Mouse (Mus musculus) regulatory T cell (primary cell): ENCODE data around the gene Avpi1.
"Not testable (repeated sequence)": the region's sequence is repeated elsewhere in the genome, so short reads cannot be mapped to it uniquely, and the experiment has no call there.

Experiments
- in situ Hi-C: fragments of 300-600 bp; cut with MboI, MseI; formaldehyde crosslinking; loops from one replicate; pipeline ENCODE4 v1.15.1; 2025; ENCODE audit warnings: high pct_unique_total_duplicates

Avpi1 gene

DNA sequence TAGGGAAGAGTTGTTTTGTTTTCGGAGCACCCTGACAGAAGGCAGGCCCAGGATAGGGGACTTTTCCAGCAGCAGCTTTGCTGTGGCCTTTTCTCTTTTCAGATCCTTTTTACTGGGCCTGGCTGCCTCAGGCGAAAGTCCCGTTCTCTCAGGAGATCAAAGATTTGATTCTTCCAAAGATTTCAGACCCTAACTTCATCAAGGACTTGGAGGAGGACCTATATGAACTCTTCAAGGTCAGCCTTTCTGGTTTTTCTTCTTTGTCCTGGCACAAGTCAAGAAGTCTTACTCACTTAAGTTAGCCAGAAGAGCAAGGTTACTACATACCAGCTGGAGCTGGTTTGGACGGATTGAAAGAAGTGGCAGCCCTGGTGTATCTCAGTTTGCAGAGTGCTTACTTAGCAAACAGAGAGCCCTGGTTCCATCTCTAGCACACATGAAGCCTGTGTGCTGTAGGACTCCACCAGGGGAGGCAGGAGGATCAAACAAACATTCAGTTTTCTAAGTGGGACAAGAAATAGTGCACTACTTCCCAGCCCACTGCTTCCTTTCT is 13.0 kb downstream of the Avpi1 start:
- in situ Hi-C loops, result no loop called here

DNA sequence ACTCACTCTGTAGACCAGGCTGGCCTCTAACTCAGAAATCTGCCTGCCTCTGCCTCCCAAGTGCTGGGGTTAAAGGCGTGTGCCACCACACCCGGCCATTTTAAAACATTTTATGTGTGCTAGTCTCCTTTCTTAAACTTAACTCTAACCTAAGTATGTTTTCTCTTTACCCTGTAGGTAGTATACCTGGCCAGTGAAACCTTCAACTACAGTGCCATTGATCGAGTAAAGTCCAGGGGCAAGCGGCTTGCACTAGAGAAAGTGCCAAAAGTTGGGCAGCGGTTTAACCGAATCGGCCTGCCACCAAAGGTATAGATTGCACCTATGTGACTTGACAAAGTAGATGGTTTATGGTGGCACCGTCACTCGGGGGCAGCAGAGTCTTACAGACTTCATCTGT is 24.2 kb downstream of the Avpi1 start:
- in situ Hi-C loops, result no loop called here

DNA sequence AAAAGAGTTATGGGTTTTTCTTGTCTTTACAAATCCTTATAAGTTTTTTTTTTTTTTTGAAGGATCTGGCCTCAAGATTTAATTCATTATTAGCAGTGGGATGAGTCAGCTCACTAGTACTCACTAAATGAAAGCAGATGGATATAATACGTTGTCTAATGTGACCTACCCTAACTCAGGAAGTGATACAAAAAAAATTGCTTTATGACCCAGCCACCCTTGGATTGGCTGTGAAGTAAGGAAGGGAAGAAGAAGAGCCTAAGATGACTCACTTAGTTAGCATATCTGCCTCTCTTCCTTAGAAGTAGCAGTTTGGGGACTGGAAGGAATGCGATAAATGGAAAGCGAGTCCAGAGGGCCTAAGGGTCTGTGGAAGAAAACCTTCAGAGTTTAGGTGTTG is 29.5 kb downstream of the Avpi1 start:
- in situ Hi-C loops, result no loop called here

DNA sequence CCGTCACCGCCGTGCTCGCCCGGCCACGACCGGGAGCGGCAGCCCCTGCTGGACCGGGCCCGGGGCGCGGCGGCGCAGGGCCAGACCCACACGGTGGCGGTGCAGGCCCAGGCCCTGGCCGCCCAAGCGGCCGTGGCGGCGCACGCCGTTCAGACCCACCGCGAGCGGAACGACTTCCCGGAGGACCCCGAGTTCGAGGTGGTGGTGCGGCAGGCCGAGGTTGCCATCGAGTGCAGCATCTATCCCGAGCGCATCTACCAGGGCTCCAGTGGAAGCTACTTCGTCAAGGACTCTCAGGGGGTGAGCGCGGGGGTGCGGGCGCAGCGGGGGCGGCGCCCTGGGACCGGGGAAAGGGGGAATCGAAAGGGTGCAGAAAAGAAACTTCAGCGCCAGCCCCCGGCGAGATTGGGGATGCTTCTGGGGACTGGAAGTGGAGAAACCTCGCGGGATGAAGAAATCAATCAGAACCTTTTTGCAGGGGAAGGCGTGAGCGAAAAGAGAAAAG is 38.2 kb downstream of the Avpi1 start:
- in situ Hi-C loops, result no loop called here

- in situ Hi-C loops, result no loop called here
These were observed 38.9 kb downstream of the Avpi1 start, which contains the start of gene Pi4k2a for GRCm38 (mm10) chr19:42089748-42090595. Pi4k2a (plus strand) TSS chr19:42090470.

DNA sequence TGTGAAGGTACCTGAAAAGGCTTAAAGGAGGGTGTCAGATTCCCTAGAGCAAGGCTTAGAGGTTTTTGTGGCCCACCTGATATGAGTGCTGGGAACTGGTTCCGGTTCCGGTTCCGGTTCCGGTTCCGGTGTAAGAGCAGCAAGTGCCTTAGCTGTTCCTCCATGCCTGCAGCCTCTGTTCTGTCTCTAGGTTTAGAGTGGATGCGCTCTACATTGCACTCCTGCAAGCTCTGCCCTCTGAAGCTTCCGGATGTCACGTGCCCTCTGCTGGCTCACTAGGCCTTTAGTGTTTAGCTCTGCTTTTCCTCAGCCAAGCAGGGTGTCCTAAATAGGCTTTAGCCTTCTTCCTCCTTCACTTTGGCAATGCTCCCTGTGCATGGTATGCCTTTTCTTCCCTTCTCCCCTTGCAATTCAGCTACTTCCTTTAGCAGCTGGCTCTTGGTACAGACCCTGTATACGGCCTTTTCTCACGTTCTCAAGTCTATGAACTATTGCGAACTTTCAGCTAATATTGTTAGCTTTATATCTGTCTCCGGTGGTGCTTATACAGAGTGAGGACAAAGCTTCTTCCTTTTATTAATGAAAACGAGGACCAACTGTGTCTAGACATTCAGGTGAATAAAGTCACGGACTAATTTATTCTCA is 39.6 kb downstream of the Avpi1 start:
- in situ Hi-C loops, result no loop called here

DNA sequence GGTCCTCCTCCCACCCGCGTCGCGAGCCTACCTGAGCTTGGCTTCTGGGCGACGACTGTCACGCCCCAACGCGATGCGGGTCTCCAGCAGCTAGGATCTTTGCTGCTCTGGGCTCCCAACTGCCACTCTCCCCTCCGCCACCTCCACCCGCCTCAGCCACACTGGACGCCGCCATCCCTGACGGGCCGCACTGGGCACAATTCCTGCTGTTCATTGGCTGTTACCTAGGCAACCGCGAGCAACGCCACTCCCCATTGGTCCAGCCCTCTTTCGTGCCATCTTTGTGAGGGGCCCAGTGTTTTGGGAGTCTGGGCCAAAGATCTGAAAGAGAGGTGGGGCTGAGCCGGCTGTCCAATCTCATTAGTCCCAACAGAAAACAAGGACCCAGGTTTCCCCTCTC is 42.7 kb downstream of the Avpi1 start, which contains the start of gene Morn4:
Morn4 (minus strand) TSS at position 192 of the 400 bp plus-strand sequence.
- in situ Hi-C loops, result no loop called here

DNA sequence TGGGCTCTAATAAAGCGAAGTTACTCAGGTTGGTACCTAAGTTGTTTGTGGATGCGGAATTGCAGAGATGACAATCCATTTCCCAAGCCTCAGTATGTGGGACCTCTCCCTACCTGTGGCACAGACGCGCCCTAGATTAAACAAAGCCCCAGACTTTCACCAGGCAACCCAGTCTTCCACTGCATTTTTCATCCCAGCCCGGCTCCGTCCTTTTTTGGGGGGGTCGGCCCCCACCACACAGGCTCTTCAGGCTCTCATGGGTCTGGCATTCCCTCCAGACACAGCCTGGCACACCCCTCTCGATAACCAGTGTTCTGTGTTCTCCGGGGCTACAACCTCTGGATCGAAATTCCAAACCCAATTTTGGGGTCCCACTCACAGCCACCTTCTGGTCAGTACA is 43.2 kb downstream of the Avpi1 start:
- in situ Hi-C loops, result no loop called here

GRCm38 (mm10) chr19:42081613-42082012 is 47.2 kb downstream of the Avpi1 start:
- in situ Hi-C loops, result not testable (repeated sequence)

DNA sequence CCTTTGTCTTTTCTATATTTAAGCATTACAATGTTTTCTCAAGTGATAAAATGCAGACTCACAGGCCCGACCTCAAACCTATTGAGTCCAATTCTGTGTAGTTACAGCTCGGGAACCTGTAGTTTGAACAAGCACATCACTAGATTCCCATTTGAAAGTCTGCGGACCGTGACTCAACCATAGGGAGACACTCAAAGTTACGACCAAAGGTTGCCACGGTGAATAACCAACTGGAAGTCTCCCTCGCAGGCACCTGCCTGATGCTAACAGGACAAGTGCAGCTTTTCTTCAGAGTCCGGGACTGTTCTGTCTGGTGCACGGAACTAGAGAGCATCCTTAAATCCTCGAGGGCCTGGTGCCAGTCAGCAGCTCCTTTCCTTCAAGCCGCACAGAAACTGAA is 48.4 kb downstream of the Avpi1 start:
- in situ Hi-C loops, result no loop called here

DNA sequence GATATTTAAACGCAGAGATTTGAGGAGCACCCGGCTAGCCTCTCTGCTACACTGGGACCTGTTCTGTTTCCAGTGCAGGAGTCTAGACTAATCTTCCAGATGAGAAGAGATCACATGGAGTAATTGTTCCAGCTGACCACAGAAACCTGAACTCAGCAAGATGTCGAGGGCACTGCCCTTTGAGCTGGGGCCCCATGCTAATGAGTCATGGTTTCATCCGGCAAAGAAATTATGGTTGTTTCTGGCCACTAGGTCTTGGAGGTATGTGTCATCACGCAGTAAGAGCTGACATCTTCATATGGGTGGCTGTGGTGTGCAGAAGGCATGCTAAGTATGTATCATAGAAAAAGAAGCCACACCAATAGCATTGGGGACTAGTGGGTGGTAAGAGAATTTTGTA is 48.9 kb downstream of the Avpi1 start:
- in situ Hi-C loops, result no loop called here

- in situ Hi-C loops, result no loop called here
These were observed 49.9 kb downstream of the Avpi1 start for GRCm38 (mm10) chr19:42079006-42079405.

DNA sequence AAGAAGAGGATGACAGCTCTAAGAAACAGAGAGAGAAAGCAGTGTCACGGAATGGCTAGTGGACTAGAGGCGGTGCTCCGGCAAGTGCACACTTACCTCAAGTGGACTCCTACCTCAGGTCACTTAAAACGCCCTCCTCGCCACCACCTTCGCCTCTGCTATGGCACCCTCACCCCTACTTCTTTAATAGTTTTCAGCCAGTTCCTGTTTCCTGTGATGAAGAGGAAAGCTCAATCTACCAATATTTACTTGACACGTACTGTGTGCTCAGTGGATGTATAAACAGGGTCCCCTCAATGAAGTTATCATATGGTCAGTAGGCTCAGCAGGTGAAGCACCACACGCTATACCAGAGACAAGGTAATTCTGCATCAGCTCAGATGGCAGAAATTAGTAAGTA is 50.3 kb downstream of the Avpi1 start:
- in situ Hi-C loops, result no loop called here

GRCm38 (mm10) chr19:42075992-42076391 is 52.9 kb downstream of the Avpi1 start:
- in situ Hi-C loops, result no loop called here

- in situ Hi-C loops, result no loop called here
These were observed 53.8 kb downstream of the Avpi1 start for GRCm38 (mm10) chr19:42075051-42075450.
